Mouse (Mus musculus) intestine, postnatal 0 days (tissue): Measurements from ENCODE around the gene Gm10337. TPM values are rescaled to one million over a fixed set of nuclear protein-coding genes. Genes with fewer than 3 reads are reported as not detected.

Experiments used
- ATAC-seq: fragments of 200-750 bp; cut with Nextera tagmentation; 2 replicates; pipeline ENCODE4 v1.8.0; 2017; ENCODE audit warnings: mild to moderate bottlenecking, moderate TSS enrichment, moderate library complexity
- H3K27ac ChIP-seq: fragments of 300-500 bp; sonication (generic); 2 replicates; pipeline ENCODE4 v1.5.1; 2014; ENCODE audit warnings: mild to moderate bottlenecking, low read depth, low read length, moderate library complexity
- H3K27me3 ChIP-seq: fragments of 300-500 bp; sonication (generic); replicated peaks from 2 replicates; pipeline ENCODE4 v1.6.1; 2014; ENCODE audit warnings: low read length, mixed read lengths; ENCODE audit not compliant: control insufficient read depth, insufficient read depth
- H3K36me3 ChIP-seq: fragments of 300-500 bp; sonication (generic); 2 replicates; pipeline ENCODE4 v1.6.1; 2014; ENCODE audit warnings: mild to moderate bottlenecking, moderate library complexity; ENCODE audit not compliant: control insufficient read depth, insufficient read depth
- H3K4me1 ChIP-seq: fragments of 300-500 bp; sonication (generic); replicated peaks from 2 replicates; pipeline ENCODE4 v1.6.1; 2014; ENCODE audit warnings: antibody characterized with exemption, low read length, mixed read lengths; ENCODE audit not compliant: control insufficient read depth, insufficient read depth
- H3K4me2 ChIP-seq: fragments of 300-500 bp; sonication (generic); replicated peaks from 2 replicates; pipeline ENCODE4 v1.6.1; 2014; ENCODE audit warnings: low read depth, mild to moderate bottlenecking, moderate library complexity
- H3K4me3 ChIP-seq: fragments of 300-500 bp; sonication (generic); 2 replicates; pipeline ENCODE4 v1.5.1; 2014; ENCODE audit warnings: low read depth, low read length
- H3K9ac ChIP-seq: fragments of 300-500 bp; sonication (generic); 2 replicates; pipeline ENCODE4 v1.6.1; 2014; ENCODE audit warnings: mild to moderate bottlenecking, low read depth, low read length
- H3K9me3 ChIP-seq: fragments of 300-500 bp; sonication (generic); 2 replicates; pipeline ENCODE4 v1.6.1; 2016; ENCODE audit warnings: mixed run types; ENCODE audit not compliant: control insufficient read depth
- CTCF ChIP-seq: sonication (generic); IDR thresholded peaks from 2 replicates; pipeline ENCODE4 v1.5.1; 2016; ENCODE audit warnings: low read depth, mild to moderate bottlenecking, control low read depth, antibody characterized with exemption, moderate library complexity
- WGBS: fragments of 180-500 bp; shearing (Covaris S2); extraction: QIAGEN DNeasy Blood & Tissue Kit; methylation state at CpG from one replicate; pipeline ENCODE4 v1.1.7; 2014; 5-methylcytosine and 5-hydroxymethylcytosine counted together
- polyA plus RNA-seq: library from polyadenylated mRNA; unstranded; fragments of >200 nt; fragmentation: Nextera tagmentation; extraction: Ambion mirVana; gene quantifications from 2 replicates; pipeline ENCODE4 v1.2.1, GENCODE M21; 2015

The Gm10337 gene
- polyA plus RNA-seq, 1 experiment from 2014 or later, result not detected

DNA sequence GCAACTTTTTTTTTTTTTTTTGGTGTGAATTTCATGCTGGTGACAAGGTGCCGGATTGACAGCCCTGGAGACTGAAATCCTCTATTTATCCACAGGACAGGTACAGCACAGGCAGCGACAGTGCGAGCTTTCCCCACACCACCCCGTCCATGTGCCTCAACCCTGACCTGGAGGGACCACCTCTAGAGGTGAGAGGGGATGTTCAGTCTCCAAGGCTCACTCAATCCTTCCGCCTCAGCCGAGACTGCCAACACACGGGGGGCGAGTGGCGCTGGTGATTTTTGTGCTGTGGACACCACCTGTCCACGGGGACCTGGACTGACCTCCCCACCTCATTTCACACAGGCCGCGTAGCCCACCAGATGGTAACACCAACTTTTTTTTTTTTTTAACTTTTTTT, 17.7 kb upstream of the Gm10337 start:
- Histone ChIP-seq H3K36me3 (peaks cover 85% of the 10 kb centered on the region), H3K9ac (no peak overlapping the region), H3K27ac (no peak overlapping the region), H3K4me2 (no peak overlapping the region), H3K9me3 (no peaks in the 10 kb centered on the region), H3K4me1 (no peaks in the 10 kb centered on the region), H3K4me3 (no peak overlapping the region), H3K27me3 (no peaks in the 10 kb centered on the region)
- ATAC-seq, result no peak
- no peak for TF ChIP-seq CTCF
- 90% methylated on average over 12 of the region's 12 CpGs for WGBS

GRCm38 (mm10) chr15:102487664-102488063, 15.9 kb upstream of the Gm10337 start:
- H3K9me3 ChIP-seq, result no peaks in the 10 kb centered on the region
- peaks cover 85% of the 10 kb centered on the region for H3K36me3 ChIP-seq
- no peak for ATAC-seq
- no peak overlapping the region for H3K4me3 ChIP-seq
- no peak overlapping the region for H3K9ac ChIP-seq
- no peak overlapping the region for H3K27ac ChIP-seq
- no peaks in the 10 kb centered on the region for H3K4me1 ChIP-seq
- no peaks in the 10 kb centered on the region for H3K27me3 ChIP-seq
- WGBS, result 60% methylated on average over 1 of the region's 1 CpGs
- no peak overlapping the region for H3K4me2 ChIP-seq
- no peak for TF ChIP-seq CTCF

DNA sequence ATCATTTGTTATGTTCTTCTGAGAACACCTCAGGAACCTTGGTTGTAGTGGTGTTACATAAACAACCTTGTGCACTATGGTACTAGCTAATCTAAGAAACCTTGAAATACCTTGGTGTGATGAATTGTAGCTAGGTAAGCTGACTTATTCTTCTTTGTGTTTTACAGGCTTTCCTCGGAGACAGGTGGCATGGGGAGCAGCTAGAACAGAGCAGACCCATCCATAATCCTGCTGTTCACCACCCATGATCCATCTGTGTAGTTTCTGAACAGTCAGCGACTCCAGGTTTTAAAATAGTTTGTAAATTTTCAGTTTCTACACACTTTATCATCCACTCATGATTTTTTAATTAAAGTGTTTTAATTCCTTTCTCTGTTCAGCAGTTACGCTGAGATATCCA, 5.2 kb upstream of the Gm10337 start:
- no peaks in the 10 kb centered on the region for H3K9me3 ChIP-seq
- no peak overlapping the region for H3K4me2 ChIP-seq
- H3K27ac ChIP-seq, result no peak overlapping the region
- WGBS, result 81% methylated on average over 3 of the region's 3 CpGs
- TF ChIP-seq CTCF, result no peak
- H3K4me3 ChIP-seq, result no peak overlapping the region
- no peaks in the 10 kb centered on the region for H3K27me3 ChIP-seq
- no peak for ATAC-seq
- no peaks in the 10 kb centered on the region for H3K4me1 ChIP-seq
- no peak overlapping the region for H3K9ac ChIP-seq
- peaks cover 81% of the 10 kb centered on the region for H3K36me3 ChIP-seq

- no peaks in the 10 kb centered on the region for H3K9me3 ChIP-seq
- H3K27ac ChIP-seq, result no peak overlapping the region; the same call in 1 of the 2 replicates
- no peak overlapping the region for H3K4me2 ChIP-seq
- no peaks in the 10 kb centered on the region for H3K27me3 ChIP-seq
- H3K9ac ChIP-seq, result no peak overlapping the region
- no peak for TF ChIP-seq CTCF
- H3K4me1 ChIP-seq, result no peaks in the 10 kb centered on the region
- no peak overlapping the region for H3K4me3 ChIP-seq
- peaks cover 79% of the 10 kb centered on the region for H3K36me3 ChIP-seq
- ATAC-seq, result no peak
- 39% methylated on average over 3 of the region's 3 CpGs for WGBS
These were observed 4.2 kb upstream of the Gm10337 start for GRCm38 (mm10) chr15:102499370-102499769.

GRCm38 (mm10) chr15:102499851-102500250, 3.7 kb upstream of the Gm10337 start:
- 80% methylated on average over 6 of the region's 6 CpGs for WGBS
- H3K4me2 ChIP-seq, result no peak overlapping the region
- H3K9ac ChIP-seq, result no peak overlapping the region
- no peaks in the 10 kb centered on the region for H3K9me3 ChIP-seq
- ATAC-seq, result no peak
- peaks cover 74% of the 10 kb centered on the region for H3K36me3 ChIP-seq
- no peak overlapping the region for H3K27ac ChIP-seq
- H3K4me1 ChIP-seq, result no peaks in the 10 kb centered on the region
- no peak for TF ChIP-seq CTCF
- H3K27me3 ChIP-seq, result no peaks in the 10 kb centered on the region
- H3K4me3 ChIP-seq, result no peak overlapping the region

DNA sequence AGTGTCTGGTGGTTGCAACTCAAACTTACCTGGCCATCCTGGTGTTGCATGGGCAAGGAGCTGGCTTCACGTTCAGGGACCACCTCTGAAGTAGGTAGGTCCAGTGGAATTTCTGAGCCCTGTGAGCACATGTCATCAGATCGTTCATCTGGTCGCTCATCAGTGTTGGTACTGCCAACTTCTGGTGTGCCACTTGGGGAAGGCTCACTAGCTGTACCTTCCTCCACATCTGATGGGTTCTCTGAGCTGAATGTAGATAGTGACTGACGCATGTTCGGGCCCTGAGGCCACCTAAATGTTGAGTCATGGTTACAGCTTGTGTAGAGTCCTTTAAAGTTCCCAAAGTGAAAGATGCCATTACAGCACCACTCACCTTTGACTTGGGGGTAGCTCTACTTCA, 3.0 kb upstream of the Gm10337 start:
- Histone ChIP-seq H3K4me1 (no peaks in the 10 kb centered on the region), H3K27ac (no peak overlapping the region; the same call in 1 of the 2 replicates), H3K36me3 (peaks cover 68% of the 10 kb centered on the region), H3K9ac (no peak overlapping the region), H3K27me3 (no peaks in the 10 kb centered on the region), H3K9me3 (no peaks in the 10 kb centered on the region), H3K4me2 (no peak overlapping the region), H3K4me3 (no peak overlapping the region)
- 88% methylated on average over 5 of the region's 5 CpGs for WGBS
- TF ChIP-seq CTCF, result no peak
- no peak for ATAC-seq
